Mouse (Mus musculus) gastrocnemius, adult 8-10 months (tissue): ENCODE measurements at regions not wholly inside any gene's neighbourhood (a gene's known extent, or its start where the extent isn't known, plus 50 kb on each side); places are given as distances from the start of the nearest gene placed in this dataset.
A peak's percentile ranks its signal among the peaks of the same experiment; 100 is the strongest.
"Not testable (repeated sequence)": the region's sequence is repeated elsewhere in the genome, so short reads cannot be mapped to it uniquely, and the experiment has no call there.

Experiments
- DNase-seq, 2 experiments: peaks; one replicate each; pipeline ENCODE4 v3.0.0; 2022; ENCODE audit warnings: low spot score in 2 of 2

DNA sequence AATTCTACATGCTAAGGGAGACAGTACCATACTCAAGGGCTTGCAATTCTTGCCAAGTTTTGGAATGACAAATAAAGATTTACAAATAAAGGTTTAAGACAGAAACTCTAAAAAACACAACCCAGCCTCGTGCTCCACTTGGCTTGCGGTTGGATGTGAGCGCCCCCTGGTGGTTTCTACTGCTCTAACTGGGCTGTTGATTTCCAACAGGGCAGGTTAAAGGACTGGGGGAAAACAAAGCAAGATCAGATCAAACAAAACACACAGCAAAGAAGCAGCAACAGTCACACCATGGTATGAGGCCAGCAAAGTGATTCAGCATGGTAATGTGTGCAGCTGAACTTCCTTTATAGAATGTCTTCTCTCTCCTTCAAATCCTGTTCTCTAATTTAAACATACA lies 339.2 kb downstream of the Adam3 start:
- peak; percentile 23 to 31 for DNase-seq

DNA sequence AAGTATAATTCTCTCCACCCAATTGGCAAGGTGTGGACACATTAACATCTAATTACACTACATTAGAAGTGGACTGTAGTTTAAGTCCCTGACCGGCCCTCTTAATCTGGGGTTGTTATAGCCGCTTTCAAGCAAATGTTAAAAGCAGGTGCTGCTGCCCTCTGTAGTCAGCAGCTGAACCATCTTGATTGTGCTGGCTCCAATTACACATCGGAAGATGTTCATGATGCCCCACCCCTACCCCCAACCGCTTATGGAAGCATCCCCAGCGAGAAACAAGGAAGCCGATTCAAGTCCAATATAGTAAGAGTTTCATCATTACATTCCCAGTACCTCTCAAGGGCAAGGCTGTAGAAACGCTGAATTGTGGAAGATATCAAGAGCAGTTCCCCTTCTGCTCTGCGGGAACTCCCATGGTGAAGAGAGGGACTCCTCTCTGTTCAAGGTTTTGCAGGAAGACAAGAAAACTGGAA lies 341.7 kb downstream of the Adam3 start:
- DNase-seq, result no peak

DNA sequence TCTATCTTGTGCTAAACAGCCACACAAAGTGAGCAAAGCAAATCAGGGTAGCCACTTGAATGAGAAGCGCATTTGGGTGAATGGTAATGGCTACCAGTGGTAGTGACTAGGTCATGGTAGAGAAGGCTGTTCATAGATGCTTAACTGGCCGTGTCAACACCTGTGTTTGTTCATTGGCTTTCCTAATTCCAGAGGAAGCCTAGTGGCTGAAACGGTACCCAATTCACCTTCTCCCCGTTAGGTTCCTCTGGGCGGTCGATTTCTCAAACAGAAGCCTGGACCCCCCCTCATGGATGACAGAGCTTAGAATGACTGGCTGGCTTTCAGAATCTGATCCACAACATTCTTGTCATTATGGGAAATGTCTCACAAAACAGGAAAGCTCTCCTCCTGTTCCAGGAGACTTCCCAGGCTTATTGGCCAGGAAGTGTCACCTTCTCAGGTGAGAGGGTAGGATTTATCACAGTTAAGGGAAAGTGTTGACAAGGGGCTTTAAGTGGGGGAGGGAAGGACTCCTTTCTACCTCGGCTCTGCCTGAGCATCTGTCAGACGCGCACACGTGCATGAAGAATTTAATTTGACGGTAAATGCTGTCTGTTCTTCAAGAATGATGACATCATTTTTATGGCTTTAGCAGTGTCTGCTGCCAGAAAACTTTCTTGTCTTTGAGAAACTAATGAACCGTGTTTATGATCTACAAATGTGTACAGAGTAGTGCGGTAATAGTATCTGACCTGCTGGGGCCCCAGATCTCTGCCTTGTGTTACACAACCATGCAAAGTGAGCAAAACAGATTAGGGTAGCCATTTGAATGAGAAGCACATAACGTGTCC lies 342.3 kb downstream of the Adam3 start:
- no peak for DNase-seq

DNA sequence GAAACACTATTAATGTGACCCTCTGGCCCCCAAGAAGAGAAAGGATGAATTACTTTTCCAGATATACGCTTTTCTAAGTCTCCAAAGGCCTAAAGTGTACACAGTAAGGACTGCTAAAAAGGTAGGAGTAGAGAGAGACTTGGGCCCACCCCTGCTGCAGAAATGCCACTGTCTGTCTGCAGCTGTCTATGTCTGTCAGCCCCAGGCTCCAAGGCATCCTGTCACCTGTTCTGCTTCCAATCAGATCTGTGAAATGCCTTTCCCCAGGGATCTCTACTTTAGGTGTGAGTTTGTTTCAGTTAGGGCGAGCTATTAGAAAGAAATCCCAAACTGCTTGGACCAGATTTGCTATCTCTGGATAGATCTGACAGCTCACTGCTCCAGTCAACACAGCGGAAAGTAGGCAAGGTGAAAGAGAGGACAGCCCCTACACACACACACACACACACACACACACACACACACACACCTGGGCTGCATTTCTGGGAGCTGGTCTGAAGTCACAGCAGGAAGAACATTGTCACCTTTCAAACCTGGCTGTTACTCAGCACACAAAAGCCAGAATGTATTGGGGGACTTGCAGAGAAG lies 343.9 kb downstream of the Adam3 start:
- no peak for DNase-seq

DNA sequence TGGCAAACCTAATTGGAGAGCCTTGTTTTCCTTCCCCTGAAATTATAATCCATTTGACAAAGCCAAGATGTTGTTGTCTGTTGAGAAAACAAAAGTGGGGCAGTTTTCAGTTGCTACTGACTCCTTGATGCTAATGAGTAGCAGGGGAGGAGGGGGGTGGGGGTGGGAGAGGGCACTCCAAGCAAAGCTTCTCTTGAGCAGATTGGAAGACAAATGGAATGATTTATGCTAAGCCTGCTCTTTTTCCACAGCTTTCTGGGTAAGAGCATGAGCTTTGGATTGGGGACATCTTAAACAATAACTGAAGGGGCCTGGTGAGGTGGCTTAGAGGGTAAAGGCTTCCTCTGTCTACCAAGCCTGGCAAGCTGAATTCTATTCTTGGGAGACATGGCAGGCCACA lies 347.6 kb downstream of the Adam3 start:
- no peak for DNase-seq

DNA sequence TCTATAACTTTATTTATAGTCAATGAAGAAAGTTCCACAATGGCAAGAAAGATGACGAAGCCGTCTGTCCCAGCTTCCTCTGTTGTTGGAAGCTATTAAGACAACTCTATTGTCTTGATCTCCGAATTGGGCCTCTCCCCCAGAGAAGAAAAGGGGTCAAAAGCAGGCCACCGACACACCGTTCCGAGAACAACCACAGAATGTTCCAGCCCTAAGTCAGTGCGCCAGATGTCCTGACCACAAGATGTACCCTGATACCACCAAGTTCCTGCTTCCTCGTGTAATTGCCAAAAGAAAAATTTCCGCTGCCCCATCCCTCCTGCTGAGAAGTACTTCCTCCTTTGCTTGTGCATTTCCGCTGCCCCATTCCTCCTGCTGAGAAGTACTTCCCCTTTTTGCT lies 348.8 kb downstream of the Adam3 start:
- DNase-seq, result not testable (repeated sequence)

DNA sequence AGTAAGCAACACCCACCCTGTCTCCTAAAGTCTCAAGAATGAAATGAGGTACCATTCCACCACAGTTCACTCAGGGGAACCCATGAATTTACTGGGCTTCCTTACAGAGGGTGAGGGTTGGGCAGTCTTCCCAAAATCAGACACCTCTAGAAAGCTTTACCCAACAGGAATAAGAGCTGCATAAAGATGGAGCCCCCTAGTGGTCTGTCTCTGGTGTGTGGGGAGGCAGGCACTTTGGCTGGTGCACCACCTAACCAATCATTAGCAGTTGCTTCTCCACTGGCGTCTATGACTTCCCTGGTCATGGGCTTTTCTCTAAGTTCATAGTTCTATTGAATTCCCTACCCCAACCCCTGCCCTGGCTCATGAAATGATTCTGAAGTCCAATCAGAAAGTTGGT lies 351.1 kb downstream of the Adam3 start:
- DNase-seq, result no peak

DNA sequence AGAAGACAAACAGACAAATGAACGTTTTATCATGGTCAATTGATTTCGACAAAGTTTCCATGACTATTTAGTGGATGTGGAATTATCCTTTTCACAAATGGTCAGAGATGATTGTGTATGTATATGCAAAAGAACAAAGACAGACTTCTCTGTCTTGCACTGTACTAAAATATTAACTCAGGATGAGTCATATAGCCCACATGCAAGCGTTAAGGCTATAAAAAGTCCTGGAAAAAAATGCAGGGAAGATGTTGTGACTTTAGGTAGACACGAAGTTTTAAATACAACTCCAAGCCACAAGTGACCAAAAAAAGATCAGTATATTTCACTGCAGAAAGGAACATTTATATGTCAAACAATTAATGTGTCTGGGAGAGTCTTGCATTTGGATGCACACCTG lies 353.6 kb downstream of the Adam3 start:
- no peak for DNase-seq

DNA sequence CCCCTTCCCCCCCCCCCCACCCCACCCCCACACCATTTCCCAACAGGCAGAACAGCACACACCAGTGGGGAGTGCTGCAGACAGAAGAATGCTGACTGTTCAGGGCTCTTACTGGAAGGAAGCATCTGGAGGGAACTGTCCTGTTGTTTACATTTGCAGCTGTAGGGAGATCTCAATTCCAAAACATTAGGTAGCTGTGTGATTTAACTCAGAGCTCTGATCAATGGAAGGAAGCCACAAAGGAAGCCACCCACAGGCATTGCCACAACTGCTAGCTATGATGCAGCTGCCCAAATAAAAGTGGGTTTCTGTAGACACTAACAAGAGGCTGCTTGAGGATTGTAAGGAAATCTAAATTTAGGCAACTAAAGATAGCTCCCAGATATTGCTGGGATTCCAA lies 359.7 kb downstream of the Adam3 start:
- DNase-seq, result no peak

DNA sequence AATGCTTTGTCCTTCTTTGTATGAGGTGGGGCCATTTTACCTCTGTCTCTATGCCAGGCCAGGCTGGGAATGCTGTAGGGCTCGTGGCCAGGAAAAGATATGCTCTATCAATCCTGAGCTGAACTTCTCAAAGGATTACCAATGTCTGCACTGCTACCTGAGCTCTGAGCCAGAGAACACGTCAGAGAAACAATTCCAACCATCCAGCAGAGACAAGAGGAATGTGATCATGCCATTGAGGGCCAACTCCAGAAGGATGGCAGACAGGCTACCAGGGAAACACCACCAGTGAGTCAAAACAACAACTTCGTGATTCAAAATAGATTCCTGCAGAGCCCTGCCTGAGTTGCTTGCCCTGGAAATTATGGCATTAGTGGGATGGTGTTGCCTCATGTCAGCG lies 361.0 kb downstream of the Adam3 start:
- DNase-seq, result no peak

DNA sequence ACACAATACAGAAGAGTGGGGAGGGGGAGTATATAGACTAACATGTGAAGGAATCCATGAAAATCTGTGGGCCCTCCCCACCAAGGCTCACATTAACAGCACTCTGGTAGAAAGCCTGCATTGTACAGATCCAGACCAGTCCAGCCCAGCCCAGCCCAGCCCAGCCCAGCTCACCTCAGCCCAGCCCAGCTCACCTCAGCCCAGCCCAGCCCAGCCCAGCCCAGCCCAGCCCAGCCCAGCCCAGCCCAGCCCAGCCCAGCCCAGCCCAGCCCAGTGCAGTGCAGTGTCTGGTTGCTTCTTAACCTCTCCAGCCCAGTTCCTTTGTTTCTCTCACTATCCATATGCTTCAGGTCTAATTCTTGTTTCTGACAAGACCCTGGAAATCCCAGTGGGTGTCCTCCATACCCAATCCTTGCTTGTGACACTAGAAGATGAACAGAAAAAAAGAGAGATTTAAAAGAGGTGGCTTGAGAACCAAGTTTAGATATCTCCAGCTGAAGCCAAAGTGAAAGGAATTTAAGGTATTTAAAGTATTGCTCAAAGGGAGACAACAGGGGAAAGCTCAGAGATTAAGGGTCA lies 366.5 kb downstream of the Adam3 start:
- no peak for DNase-seq

DNA sequence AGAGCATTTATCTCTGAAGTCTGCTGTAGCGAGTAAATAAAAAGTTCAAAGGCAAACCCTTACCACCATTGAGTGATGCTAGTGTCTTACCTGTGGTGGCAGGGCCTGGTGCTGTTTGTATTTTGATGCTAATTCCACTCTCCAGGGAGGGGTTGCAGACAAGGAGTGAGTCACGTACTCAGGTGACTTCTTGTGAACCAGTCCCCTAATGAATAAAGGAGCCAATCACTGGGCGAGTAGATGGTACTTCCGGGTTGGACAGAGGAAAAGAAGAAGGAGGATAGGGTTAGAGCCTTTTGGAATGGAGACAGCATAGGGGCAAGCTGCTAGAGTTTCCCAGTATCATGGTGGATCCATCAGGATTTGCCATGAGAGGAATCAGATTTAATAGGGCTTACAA lies 370.5 kb downstream of the Adam3 start:
- DNase-seq, result no peak

DNA sequence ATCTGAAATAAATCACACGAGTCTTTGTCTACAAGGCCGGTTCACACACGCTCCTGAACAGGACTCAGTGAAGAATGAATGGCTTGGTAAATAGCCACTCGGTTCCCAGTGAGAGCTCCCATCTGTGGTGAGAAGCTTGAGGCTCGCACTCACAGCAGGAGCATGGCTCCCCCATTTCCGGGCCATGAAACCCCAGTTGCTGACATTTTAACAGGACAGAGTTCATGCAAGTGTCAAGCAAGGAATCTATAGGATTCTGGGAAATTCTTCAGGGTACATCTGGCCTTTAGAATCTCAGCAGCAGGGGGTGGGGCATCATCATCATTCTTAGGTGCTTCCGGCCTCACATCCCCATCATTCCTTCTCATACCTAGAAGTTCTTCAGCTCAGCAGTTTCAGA lies 371.8 kb downstream of the Adam3 start:
- DNase-seq, result no peak

DNA sequence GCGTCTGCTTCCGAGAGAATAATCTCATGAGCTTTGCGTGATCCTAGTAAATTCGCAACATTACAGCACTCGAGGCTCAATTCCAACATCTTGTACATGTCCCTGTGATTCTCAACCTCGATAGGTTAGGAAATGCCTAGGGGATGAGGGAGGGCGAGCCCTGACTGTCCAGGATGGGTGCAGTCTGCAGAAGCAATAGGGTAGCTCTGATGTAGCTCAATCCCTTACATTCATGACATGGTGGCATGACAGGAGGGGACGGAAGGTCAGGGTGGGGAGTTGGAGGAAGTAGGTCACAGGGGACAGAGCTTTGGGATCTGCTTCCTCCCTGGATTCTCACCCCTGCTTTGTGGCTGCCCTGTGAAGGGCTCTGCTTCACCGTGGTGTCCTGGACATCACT lies 373.3 kb downstream of the Adam3 start:
- no peak for DNase-seq

DNA sequence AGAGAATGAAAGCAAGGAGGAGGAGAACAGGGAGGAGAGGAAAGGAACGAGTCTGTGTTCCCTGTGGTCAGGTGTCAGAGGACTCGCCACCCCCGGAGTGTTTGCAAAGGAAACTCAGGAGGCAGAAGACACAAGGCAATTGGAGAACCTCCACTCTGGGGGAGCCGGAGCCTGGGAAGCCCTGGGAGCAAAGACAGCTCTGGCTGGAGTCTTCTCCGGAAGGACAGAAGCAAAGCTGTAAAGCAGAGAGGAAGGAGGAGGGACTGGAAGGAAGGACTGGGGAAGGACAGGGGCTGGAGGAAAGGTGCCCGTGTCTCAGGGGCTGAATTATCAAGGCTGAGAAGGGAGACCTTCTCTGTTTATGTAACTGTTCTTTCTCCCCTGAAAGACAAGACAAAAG lies 373.9 kb downstream of the Adam3 start:
- DNase-seq, result no peak

DNA sequence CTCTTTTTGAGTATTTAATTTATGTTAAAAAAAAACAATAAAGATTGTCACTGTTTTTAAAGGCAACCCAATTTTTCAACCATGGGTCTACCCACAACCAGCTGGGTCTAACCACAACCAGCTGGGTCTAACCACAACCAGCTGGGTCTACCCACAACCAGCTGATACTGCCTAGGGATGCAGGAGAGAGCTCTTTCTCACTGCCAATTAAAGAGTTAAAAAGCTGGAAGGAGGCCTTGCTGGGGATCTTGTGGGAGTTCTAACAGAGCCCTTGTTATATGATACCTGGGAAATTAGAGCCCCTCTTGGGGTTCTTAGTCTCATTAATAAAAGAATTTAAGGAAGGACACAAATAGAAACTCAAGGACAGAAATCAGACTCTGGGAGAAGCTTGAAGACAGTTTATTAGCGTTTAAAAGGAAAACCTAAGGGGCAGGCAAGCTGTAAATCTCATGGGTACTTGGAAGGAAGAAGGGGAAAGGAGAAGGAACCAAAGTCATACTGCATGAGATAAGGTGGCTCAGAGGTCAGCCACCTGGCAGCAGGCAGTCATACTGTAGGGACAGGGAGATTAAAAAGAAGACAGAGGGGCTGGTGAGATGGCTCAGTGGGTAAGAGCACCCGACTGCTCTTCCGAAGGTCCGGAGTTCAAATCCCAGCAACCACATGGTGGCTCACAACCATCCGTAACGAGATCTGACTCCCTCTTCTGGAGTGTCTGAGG lies 379.1 kb downstream of the Adam3 start:
- no peak for DNase-seq

DNA sequence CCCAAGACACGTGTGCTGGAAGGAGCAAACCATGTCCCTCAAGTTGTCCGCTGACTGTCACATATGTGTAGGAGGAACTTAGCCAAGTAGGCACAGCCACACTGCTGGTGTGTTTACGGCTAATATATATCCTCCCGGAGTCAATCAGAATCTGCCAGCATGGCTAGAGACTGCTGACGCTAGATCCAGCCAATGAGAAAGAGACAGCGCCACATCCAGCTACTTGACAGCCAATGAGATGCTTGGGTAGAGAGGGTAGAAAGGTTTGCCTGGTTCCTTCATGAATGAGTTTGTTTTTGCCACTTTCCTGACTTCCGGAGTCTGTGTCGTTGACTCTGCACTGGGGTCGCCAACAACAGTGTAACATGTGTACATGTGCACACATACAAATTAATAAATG lies 387.0 kb downstream of the Adam3 start:
- DNase-seq, result no peak

DNA sequence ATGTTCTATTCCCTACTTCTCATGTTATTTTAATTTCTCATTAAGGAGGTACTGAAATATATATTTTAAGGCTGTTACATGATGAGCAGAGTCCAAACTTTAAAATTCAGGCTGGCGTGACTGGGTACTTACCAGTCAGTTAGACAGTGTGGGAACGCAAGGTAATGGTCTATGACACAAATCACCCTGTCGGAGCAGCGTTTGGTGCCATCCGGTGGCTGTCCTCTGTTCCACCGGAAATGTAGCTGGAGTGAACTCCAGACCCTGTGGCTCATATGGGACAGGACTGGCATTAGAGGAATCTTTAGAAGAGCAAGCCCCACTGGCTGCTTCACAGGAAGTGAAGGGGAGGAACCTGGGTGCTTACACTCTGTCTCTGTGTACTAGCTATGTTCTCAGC lies 388.0 kb downstream of the Adam3 start:
- DNase-seq, result no peak

DNA sequence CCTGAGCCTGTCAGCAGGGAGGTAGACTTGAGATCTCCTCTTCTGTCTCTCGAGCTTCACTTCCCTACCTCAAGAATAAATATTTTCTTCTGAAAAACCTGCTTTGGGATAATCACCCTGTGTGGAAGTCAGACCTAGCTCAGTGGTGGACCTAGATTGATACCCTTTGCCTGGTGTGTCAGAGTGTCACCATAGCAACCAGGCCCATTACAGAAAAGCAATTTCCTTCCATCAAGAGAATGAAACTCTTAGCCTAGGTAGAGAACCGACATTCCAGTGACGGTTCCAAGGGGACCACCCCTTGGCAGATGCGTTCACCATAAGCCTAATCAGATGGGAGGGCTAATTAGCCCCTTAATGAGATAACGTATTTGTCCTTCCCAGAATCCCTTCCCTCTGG lies 389.9 kb downstream of the Adam3 start:
- DNase-seq, result no peak

DNA sequence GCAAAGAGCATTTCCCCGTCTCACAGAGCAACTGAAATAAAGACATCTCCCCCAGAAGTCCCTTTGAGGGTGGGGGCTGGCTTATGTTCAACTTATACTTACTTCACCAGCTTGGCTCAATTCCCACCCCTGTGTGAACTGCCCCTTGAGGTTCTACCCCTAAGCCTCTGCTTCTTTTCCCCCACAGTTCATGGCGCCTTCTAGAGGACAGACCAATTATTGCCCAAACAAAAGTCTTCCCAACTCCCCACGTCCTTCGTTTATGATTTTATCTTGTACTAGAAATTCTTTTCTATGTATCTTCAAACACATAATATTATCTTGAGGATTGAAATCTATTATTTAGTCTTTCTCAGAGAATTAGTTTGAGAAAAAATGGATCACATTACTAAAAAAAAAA lies 391.9 kb downstream of the Adam3 start:
- no peak for DNase-seq

DNA sequence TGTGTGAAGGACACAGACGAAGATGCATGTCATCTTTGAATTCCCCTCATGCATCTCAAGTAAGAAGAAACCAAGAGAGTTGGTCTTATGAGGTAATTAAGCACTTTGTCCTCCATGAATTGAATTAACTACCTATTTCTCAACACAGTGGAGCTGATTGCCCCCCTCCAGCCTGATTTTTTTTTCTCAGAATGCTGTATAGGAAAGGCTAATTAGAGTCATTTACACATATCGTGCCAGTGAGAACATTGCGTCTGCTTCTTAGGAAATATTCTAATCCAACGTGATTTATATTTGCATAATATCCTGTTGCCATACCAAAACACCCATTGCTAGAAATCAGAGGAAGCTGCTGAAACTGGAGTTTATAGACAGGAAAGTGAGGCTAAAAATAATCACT lies 414.8 kb downstream of the Adam3 start:
- no peak for DNase-seq

DNA sequence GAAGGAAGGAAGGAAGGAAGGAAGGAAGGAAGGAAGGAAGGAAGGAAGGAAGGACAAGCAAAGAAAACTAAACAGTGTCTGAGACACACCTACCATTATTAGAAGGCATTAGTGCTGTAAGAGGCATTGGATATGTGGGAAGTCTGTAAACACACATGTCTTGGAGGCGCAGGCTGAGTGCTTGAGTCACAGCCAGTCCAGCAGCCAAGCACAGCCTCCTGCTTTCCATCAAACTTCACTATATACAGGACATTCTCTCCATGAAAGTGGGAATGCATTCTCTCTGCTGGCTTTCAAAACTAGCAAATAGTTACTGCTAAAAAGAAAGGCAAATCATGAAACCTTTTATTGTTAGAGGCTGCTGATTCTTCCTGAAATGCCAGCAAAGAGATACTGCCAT lies 431.1 kb downstream of the Adam3 start:
- DNase-seq, result no peak
